Mouse (Mus musculus): ENCODE data around the gene Rreb1. TPM values are rescaled to one million over a fixed set of nuclear protein-coding genes. Genes with fewer than 3 reads are reported as not detected.

Gene Rreb1
- total RNA-seq, 2 experiments from 2014 or later = 36.2 to 48.7 TPM

DNA sequence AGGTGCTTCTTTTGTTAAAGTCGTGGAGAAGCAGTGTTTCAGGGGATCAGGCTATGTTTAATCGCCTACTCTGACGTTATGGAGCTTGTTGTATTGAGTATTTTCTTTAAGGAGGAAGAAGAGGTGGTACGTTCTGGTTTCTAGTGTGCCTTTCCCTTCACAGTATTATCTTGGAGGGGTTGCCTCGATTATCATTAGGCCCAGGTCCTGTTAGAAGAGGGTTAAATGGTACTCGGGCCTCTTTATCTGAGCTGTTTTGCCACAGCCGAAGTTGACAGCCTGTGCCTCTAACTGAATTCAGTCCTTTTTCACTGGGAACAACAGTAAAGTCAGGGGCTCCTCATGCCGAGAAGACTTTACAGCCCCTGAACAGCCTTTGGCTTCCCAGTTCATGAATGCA lies 81.6 kb downstream of the Rreb1 start:
- TF ChIP-seq CTCF (IDR thresholded peaks at IDR 0.05) = no peak

DNA sequence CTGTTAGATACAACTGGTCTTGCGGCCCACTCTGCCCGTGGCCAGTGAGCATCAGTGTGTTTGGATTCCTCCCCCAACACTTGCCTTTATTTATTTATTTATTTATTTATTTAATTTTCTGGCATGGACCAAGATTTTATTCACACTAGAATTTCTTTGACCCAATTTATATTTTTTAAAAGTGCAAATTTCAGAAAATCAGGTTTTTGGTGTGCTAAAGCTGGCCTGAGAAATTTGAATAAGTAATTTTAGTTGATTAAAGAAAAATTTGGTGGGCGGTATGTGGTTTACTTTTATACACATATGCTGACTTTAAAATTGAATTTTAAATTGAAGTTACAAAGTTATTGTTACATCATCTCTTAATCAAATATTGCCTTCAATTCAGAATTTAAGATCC lies 82.0 kb downstream of the Rreb1 start:
- intact Hi-C loops (cut with DNase I) = no loop called here
- no peak overlapping the region for H3K27ac ChIP-seq
- TF ChIP-seq CTCF (IDR thresholded peaks at IDR 0.05) = no peak
- DNase-seq (ENCODE audit: extremely low spot score in 1 of 2, low spot score in 2 of 2) = no peak
- no peak overlapping the region for H3K4me3 ChIP-seq

More for the DNA sequence above, 81.6 kb downstream of the Rreb1 start:
- Histone ChIP-seq H3K4me3 (no peak overlapping the region), H3K27ac (no peak overlapping the region)
- no peak for DNase-seq (ENCODE audit: extremely low spot score in 1 of 2, low spot score in 2 of 2)
- intact Hi-C loops (cut with DNase I) = no loop called here

DNA sequence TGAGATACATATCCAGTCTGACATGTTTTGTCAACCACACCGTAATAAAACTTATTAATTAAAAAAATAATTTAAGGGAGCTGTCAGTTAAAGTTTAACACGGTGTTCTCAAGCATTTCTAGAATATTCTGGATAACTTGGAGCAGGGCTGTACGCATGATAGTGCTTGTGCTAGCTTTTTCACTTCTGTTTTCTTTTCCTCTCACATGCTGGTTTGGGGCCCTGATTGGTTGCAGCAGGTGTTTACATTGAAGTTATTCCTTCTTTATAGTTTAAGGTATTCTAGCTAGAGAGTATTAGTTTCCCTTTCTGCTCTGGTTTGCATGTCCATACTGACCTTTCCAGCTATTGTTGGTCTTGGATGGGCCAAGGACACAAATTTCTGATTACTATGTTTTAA lies 82.6 kb downstream of the Rreb1 start:
- Histone ChIP-seq H3K27ac (no peak overlapping the region), H3K4me3 (no peak overlapping the region)
- intact Hi-C loops (cut with DNase I) = no loop called here
- no peak for TF ChIP-seq CTCF (IDR thresholded peaks at IDR 0.05)
- DNase-seq (ENCODE audit: extremely low spot score in 1 of 2, low spot score in 2 of 2) = no peak

DNA sequence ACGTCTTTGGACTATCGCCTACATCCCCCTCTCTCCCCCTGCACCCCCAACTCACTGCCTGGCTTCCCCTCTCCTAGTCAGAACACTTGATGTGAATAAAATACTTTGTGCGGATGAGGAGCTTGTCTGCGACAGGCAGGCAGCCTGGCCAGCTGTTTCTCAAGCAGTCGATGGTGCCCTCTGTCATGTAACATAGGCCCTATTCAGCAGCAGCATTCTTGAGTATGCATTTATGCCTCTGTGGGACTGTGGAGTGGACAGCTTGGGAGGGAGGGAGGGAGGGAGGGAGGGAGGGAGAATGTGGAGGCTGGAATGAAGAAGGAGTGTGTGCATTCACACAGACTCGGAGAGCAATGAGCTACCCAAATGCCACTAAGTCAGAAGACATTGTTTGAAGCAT lies 84.3 kb downstream of the Rreb1 start:
- TF ChIP-seq CTCF (IDR thresholded peaks at IDR 0.05) = no peak
- DNase-seq (ENCODE audit: extremely low spot score in 1 of 2, low spot score in 2 of 2) = no peak
- Histone ChIP-seq H3K4me3 (no peak overlapping the region), H3K27ac (no peak overlapping the region)
- intact Hi-C loops (cut with DNase I) = no loop called here

DNA sequence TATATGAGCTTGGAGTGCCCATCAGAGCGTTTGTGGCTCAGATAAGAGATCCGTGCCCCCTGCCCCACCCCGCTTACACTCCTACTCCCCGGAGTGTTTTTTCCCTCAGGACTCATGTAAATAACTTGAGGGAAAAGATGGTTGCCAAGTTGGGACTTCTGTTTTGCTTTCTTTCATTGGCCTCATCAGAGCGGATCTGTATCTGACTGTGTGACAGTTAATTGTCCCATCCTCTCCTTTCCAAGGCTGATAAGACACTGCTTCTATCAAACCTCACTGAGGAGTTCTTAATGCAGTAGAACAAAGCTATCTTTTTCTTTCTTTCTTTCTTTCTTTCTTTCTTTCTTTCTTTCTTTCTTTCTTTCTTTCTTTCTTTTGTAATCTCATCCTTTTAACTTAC lies 85.4 kb downstream of the Rreb1 start:
- intact Hi-C loops (cut with DNase I) = no loop called here
- no peak for TF ChIP-seq CTCF (IDR thresholded peaks at IDR 0.05)
- no peak overlapping the region for H3K4me3 ChIP-seq

DNA sequence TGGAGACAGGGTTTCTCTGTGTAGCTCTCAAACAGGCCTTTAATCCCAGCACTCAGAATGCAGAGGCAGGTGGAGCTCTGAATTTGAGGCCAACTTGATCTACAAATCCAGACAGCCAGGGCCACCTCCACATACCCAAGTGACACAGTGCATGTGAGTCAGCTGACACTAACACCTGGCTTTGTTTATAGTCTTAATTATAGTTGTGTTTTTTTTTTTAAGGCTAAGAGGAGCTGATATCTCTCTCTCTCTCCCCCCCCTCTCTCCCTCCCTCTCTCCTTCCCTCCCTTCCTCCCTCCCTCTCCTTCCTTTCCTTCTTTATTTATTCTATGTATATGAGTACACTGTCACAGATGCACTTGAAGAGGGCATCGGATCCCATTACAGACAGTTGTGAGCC lies 86.5 kb downstream of the Rreb1 start:
- TF ChIP-seq CTCF (IDR thresholded peaks at IDR 0.05) = no peak

More for the DNA sequence above, 85.4 kb downstream of the Rreb1 start:
- no peak overlapping the region for H3K27ac ChIP-seq
- no peak for DNase-seq (ENCODE audit: extremely low spot score in 1 of 2, low spot score in 2 of 2)

DNA sequence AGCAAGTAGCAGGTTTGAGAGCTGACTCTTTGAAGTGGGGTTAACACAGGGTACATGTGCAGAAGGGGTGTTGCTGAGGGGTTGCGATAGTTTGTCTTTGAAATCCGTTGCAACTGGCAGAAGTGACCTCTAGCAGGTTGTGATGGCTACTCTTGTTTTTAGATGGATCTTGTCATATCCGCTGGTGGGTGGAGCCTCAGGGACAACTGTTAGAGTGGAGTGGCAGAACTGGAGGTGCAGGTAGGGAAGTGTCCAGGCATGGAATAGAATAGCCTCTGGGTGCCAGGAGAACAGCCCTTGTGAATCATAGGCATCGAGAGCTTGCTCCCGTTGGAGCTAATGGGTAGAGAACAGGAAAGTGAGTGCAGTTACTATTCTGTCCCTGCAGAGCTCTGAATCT lies 88.1 kb downstream of the Rreb1 start:
- H3K27ac ChIP-seq = no peak overlapping the region
- intact Hi-C loops (cut with DNase I) = no loop called here
- DNase-seq (ENCODE audit: extremely low spot score in 1 of 2, low spot score in 2 of 2) = no peak
- TF ChIP-seq CTCF (IDR thresholded peaks at IDR 0.05) = no peak
- no peak overlapping the region for H3K4me3 ChIP-seq

More for the DNA sequence above, 86.5 kb downstream of the Rreb1 start:
- intact Hi-C loops (cut with DNase I) = no loop called here
- Histone ChIP-seq H3K27ac (no peak overlapping the region), H3K4me3 (no peak overlapping the region)
- DNase-seq (ENCODE audit: extremely low spot score in 1 of 2, low spot score in 2 of 2) = no peak

DNA sequence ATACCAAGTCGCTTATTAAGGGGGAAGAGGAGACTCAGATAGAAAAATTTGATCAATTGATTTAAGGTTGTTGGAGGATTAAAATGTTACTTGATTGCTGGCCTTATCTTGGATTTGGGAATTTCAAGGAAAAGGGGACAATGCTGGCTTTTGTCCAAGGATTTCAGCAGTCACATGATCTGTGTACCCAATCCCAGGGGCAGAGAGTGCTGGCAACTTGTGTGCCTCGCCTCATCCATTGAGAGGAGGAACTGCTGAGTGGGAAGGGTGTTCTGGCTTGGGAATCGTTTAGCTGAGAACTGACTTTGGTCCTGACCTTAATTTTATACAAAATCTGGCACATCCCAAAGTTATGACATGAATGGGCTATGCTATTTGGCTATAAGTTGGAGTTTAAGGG lies 88.6 kb downstream of the Rreb1 start:
- no peak for TF ChIP-seq CTCF (IDR thresholded peaks at IDR 0.05)
- intact Hi-C loops (cut with DNase I) = no loop called here
- Histone ChIP-seq H3K4me3 (no peak overlapping the region), H3K27ac (no peak overlapping the region)
- no peak for DNase-seq (ENCODE audit: extremely low spot score in 1 of 2, low spot score in 2 of 2)

DNA sequence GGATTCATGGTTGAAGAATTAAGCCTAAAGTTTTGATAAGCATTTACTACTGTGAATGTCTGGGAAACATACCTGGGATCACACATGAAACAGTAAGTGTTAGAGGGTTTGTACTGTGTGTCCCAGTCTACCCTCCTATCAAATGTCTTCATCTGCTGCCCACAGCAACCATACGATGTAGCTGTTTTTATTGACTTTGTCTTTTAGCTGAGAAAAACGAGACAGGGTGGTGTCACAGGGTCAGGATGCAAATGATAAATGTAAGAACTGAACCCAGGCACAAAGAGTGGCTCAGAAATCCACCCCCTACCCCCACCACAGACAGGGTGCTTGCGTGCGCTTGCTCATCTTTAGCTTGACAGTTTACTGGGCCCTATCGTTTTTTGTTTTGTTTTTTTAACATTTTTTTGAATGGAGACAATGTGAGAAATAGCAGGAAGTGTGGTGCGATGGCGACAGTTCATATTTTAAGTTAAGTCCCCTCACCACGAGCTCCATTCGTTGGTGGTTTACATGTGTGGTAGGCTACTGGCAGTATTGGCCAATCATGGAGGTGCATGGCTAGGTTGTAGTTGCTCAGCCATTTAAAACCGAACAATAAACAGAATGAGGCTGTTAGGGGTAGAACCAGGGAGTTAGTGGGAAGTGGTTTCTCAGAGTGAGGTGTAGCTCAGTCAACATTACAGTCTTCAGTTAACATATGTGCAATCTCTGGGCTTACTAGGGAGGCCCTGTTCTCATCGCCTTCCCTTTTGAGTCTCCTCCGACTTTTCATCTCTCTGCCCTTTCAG lies 92.1 kb downstream of the Rreb1 start:
- no peak overlapping the region for H3K27ac ChIP-seq
- DNase-seq (ENCODE audit: extremely low spot score in 1 of 2, low spot score in 2 of 2) = no peak
- TF ChIP-seq CTCF (IDR thresholded peaks at IDR 0.05) = no peak
- intact Hi-C loops (cut with DNase I) = no loop called here
- H3K4me3 ChIP-seq = no peak overlapping the region

DNA sequence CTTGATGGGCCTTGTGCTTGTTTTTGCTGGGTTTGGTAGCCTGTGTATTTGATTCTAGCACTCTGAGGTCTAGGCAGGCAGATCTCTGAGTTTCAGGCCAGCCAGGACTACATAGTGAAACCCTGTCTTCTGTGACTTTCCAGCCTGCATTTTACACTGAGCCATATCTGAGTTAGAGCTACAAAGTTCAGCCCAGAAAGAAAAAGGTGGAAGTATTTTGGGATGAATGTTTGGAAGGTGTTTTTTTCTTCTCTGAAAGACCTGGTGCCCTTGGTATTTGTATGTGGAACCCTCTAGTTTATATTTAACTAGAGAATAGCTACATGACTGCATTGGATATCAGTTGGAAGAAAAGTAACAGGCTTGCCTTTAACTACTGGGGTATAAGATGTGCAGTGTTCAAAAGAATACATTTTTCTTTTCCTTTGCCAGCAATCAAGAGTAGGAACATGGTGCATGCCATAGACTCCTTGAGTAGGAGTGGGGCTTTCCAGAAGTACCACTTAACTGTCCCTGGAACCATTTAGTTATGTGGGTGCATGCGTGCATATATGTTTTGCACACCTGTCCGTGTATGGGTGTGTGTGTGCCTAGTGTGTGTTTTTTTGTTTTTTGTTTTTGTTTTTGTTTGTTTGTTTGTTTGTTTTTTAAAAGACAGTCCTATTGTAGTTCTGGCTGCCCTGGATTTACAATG lies 94.1 kb downstream of the Rreb1 start:
- no peak for DNase-seq (ENCODE audit: extremely low spot score in 1 of 2, low spot score in 2 of 2)
- TF ChIP-seq CTCF (IDR thresholded peaks at IDR 0.05) = no peak
- Histone ChIP-seq H3K27ac (no peak overlapping the region), H3K4me3 (no peak overlapping the region)
- intact Hi-C loops (cut with DNase I) = no loop called here

DNA sequence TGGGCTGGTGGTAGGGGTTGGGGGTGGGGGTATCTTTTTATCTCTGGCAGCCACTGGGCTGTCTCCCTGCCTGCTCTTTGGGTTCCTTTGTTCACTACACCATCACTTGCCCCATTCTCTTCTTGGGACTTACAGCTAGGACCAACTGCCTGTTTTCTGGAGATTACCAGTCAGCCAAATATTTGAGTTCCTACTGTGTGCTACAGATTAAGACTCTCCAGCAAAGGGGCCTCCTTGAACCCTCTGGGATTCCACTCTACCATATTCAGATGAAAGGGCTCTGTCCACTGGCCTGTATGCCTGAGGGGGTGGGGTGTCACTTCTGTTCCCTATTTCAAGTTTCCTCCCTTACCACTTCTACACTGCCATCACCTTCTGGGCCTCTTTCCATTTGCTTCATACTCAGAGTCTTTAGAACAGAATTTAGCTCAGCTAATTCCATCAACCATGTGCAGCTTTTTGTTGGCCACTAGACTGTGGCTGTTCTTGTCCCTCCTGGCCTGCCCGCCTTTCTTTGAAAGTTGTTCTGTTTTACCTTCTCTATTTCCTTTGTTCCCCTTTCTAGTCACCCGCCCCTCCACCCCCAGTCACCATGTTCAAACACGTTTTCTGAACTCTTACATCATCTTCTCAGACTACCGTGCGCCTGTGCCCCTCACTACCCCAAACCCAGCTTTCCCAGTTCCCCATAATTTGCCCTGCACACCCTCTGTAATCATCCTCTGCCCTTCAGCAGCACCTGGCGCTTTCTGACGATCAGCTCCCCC lies 95.1 kb downstream of the Rreb1 start:
- no peak for DNase-seq (ENCODE audit: extremely low spot score in 1 of 2, low spot score in 2 of 2)
- no peak for TF ChIP-seq CTCF (IDR thresholded peaks at IDR 0.05)
- intact Hi-C loops (cut with DNase I) = no loop called here
- Histone ChIP-seq H3K27ac (no peak overlapping the region), H3K4me3 (no peak overlapping the region)

DNA sequence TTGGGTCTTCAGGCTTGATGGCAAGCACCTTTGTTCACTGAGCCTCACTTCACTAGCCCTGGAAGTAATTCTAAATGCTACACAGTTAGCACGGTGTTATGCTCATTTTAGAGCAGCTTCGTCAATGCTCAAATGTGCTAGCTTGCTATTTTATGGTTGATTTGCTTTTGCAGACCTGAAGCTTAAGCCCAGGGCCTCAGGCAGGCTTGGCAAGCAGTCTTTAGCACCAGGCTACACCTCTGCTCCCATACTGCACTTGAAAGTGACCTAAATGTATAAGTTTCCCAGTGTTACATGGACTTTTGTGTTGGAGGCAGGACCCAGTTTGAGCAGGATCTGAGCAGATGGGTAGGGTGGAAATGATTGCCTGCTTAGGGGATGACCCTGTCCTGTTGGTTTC lies 97.7 kb downstream of the Rreb1 start:
- no peak for DNase-seq (ENCODE audit: extremely low spot score in 1 of 2, low spot score in 2 of 2)
- H3K4me3 ChIP-seq = no peak overlapping the region
- H3K27ac ChIP-seq = no peak overlapping the region
- intact Hi-C loops (cut with DNase I) = no loop called here
- TF ChIP-seq CTCF (IDR thresholded peaks at IDR 0.05) = no peak
